Mouse (Mus musculus): ENCODE results near the gene St6galnac6.
A peak's percentile ranks its signal among the peaks of the same experiment; 100 is the strongest.

Gene St6galnac6

DNA sequence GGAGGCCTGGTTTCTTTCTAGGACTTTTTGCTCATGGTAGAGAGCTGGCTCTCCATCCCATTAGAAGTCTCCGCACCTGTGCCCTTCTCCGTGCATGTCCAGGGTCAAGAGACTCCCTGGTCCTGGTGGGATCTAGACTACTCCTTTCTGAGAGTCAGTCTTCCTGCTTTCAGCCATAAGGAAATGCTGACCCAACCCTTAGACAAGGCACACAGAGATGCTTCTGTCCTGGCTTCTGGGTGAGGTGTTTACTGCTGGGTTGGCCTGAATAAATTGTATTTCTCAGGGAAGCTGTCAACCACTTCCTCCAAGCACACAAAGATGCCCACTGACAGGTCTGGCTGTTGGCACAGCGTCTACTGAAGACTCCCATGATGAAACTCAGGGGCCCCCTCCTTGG, at the start of gene St6galnac6:
Gene St6galnac6, plus strand, starts transcription at position 301 of the 400 bp plus-strand sequence.
- no peak for ATAC-seq (ENCODE audit: insufficient number of reproducible peaks, low FRiP score, low TSS enrichment)

DNA sequence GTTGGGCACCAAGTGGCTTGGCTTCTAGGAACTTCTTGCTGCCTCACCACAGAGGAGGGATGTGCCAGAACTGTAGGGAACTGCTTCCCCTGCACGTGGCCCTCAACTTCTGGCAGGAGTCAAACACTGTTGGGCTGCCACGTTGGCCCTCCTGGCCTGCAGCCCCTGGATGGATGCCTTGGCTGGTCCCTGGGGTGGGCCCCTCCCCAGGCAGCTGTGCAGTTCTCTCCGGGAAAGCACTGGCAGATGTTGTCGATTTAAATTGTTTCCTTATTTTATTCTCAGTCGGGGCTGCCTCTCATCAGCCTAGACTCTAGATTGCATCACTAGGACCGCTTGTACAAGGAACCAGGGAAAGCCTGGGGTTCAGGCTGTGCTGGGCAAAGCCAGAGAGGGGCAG, 49.7 kb upstream of the St6galnac6 start:
- no peak for ATAC-seq (ENCODE audit: insufficient number of reproducible peaks, low FRiP score, low TSS enrichment)

DNA sequence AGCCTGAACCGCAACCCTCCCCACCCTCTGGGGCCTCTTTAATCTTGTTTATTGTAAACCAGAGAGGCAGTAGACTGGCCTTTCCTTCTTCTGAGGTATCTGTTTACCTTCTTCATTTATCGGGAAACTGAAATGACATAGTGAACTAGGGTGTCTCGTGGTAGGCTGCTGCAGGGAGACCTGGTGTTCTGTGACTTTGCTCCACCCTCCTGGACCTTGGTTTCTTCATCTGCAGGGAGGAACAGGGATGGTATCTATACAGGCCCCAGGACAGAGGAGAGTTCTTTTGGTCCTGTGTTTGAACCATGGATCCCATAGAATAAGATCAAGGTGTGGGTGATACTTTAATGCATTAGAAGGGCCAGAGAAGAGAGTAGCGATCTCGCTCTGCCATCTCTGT, 48.3 kb upstream of the St6galnac6 start:
- no peak for ATAC-seq (ENCODE audit: insufficient number of reproducible peaks, low FRiP score, low TSS enrichment)

DNA sequence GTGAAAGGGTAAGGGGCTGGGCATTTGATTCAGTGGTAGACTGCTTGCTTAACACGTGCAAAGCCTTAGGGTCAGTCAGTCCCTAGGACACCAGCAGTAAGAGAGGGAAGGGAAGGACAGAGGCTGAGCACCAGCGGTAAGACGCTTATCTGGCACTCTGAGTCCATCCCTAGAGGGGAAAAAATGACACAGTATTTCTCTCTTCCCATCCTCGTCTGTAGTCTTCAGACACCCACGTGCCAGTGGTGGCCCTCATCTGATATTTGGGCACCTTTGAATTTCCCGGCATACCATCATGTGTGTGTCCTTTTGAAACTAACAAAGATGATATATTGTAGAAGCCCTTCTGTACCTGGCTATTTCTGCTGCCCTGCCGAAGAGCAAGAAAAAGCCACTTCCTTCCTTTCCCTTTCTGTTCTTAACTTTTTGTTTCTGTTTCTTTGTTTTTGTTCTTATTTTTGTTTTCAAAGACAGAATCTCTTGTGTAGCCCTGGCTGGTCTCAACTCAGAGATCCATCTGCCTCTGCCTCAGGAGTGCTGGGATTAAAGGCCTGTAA, 45.8 kb upstream of the St6galnac6 start:
- no peak for ATAC-seq (ENCODE audit: insufficient number of reproducible peaks, low FRiP score, low TSS enrichment)

DNA sequence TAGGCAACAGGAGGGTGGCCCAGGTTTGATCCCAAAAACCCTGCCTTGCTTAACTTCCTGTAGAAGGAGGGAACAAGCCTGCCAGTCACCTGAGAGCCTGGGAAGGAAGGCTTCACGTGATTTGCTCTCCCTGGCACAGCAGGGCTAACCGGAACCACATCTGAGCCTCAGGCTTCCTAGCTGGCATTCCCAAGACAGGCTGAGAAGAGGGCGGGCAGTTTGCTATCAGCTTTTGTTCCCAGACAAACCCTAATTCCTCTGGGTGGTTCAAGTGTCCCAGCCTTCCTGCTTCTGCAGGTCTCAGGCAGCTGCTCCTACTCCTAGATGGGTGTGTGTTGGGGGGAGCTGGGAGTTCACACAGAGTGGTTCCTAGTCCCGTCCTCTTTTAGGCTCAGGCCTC, 44.0 kb upstream of the St6galnac6 start:
- no peak for ATAC-seq (ENCODE audit: insufficient number of reproducible peaks, low FRiP score, low TSS enrichment)

DNA sequence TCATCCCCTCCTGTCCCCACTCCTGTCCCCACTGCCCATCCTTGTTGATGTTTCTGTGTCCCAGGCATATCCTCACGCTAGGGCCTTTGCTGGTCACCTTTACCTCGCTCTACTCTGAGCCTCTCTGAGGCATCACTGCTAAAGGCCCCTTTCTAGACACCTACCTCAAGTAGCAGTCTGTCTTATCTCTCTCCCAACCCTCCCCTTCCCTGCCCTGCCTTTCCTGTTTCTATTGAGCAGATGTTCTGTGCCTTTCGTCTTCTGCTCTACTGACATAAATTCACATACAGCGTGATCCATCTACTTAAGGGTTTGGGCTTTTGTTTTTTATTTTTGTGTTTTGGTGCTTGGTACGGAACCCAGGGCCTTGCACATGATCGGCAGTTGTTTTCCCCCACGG, 43.5 kb upstream of the St6galnac6 start:
- ATAC-seq (ENCODE audit: insufficient number of reproducible peaks, low FRiP score, low TSS enrichment), result no peak

DNA sequence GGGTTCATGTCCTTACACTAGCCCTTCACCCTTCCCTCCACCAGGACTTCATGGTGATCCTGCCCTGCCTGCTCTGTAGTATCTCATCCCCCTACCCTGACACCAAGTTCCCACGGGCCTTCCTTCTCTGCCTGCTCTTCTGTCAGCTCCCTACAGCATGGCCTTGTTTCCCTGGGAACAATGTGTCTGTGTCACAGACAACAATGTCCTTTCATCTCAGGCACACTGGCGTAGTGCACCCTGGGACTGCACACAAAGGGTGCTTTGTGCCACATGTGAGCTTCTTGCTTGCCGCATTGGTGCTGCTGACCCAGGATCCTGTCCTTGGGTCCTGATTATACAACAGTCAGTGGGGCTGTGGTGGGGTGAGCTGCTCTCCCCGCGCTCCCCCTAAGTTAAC, 39.9 kb upstream of the St6galnac6 start:
- 0 out of 2 replicates have a peak, but pooled peaks have one; percentile 36 for ATAC-seq (ENCODE audit: insufficient number of reproducible peaks, low FRiP score, low TSS enrichment)

DNA sequence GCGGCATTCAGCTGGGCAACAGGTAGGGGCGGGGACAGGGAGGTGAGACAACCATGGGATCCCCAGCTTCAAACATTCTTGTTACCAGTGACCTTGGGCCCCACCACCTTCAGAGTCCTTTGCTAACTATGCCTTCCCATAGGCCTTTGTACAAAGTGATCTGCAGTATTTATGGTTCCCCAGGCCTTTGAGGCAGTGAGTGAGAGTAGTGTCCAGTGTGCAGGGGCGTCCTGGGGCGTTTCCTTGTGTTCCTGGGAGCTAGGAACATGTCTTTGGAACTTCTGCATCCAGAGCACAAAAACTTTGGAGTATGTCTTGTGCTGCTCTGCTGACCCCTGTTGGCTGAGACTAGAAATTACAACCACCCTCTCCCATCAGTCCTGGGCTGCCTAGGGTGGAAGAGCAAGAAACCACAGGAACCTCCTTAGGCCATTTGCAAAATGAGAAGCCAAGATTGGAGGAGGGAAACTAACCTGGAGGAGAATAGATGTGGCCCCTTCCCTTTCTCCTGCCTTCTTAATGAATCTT, 32.9 kb upstream of the St6galnac6 start:
- no peak for ATAC-seq (ENCODE audit: insufficient number of reproducible peaks, low FRiP score, low TSS enrichment)

DNA sequence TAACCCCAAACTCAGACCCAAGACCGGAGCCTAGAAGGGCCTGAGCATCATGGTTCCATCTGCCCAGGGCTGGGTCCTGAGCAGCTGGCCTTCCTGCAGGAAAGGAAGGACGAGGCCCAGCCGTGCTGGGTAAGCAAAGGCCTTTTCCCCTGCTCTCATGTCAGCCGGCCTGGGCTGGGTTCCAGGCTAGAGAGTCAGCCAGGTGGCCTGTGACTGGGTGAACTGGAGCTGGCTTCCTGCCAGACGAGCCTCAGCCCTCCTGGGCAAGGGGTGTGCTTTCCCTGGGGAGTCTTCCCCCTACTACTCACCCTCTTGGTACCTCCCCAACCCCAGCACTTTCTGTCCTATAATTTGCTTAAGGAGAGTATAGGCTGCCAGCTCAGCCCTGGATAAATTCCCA, 31.4 kb upstream of the St6galnac6 start:
- ATAC-seq (ENCODE audit: insufficient number of reproducible peaks, low FRiP score, low TSS enrichment), result no peak

DNA sequence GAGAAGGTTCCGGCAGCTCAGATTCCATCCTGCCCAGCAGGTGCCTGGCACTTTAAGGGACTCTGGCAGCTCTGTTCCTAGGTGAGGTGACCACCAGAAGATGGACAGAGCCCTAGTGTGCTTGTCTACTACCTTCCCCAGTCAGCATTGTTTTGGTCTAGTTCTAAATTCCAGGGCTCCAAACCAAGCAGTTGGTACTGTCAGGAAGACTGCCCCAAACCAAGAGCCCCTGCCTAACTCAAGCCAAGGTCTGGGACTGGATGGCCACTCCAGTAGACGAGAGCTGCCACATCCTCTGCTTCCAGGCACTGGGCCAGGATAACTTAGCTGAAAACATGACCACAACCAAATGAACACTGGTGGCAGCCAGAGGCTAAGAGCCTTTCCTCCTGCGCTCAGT, 30.6 kb upstream of the St6galnac6 start:
- no peak for ATAC-seq (ENCODE audit: insufficient number of reproducible peaks, low FRiP score, low TSS enrichment)

DNA sequence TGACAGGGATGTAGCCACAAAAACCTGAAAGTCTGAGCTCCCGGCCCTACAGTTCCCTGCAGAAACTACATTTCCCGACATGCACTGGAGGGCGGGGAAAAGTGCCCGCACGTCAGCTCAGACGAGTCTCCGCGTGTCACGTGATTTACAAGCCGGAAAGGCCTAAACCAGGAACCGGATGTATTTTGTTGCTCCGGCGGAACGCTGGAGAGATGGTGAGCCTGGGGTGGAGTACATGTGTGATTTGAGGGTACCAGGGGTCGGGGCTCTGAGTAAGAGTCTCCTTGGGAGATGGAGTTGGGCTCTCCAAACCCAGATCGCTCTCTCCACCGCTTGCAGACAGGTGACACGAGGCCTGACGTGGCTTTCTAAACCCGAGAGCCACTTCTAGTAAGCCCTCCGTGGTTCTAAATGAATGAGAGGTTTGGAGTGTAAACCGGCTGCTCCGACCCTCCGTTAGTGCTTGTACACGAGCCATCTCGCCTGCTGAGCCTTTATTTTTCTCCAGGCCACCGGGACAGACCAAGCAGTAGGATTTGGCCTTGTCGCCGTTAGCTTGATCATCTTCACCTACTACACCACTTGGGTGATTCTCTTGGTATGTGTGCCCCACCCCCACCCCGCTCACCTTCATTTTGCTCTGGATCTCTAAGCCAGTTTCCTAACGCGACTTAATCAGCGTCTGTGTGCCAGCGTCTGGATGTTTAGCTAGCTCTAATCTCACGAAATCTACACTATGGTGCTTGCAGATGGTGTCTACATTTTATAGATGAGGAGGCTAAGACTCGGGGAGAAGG, 28.6 kb upstream of the St6galnac6 start, which contains the start of gene Dpm2:
Gene Dpm2, plus strand, starts transcription at position 161 of the 797 bp plus-strand sequence.
- ATAC-seq (ENCODE audit: insufficient number of reproducible peaks, low FRiP score, low TSS enrichment), result peak; percentile 52

DNA sequence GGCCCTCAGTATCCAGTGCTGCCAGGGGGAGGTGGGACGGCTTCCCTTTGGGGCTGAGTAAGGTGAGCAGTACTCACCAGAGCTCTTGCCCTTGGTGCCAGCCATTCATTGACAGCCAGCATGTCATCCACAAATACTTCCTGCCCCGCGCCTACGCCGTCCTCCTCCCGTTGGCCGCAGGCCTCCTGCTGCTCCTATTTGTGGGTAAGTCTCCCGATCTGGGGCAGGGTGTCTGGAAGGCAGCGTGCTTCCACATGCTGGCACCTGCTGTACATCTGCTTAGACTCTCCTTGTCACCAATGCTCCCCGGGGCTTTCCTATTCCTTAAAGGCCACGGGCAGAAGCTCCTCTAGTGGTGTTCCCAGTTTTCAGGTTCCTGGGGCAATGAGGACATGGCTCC, 27.3 kb upstream of the St6galnac6 start:
- no peak for ATAC-seq (ENCODE audit: insufficient number of reproducible peaks, low FRiP score, low TSS enrichment)

DNA sequence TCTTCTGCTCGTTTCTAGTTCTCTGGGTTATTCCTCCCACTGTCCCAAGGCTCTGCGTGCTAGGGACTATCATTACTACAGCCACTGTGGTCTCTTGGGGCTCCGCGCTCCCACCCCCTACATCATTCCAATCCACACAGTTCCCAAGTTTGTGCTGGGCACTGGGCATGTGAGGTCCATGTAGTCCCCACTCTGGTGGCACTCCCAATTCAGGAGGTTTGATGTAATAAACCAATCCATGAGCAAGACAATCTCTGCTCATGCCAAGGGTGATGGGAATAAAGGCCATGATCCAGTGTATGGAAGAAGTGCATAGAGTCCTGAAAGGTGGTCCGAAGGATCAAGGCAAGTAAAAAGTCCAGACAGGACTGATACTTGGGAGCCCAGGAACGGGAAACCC, 25.0 kb upstream of the St6galnac6 start, which contains the start of gene Pip5kl1:
Gene Pip5kl1, plus strand, starts transcription at position 301 of the 400 bp plus-strand sequence.
- ATAC-seq (ENCODE audit: insufficient number of reproducible peaks, low FRiP score, low TSS enrichment), result no peak

DNA sequence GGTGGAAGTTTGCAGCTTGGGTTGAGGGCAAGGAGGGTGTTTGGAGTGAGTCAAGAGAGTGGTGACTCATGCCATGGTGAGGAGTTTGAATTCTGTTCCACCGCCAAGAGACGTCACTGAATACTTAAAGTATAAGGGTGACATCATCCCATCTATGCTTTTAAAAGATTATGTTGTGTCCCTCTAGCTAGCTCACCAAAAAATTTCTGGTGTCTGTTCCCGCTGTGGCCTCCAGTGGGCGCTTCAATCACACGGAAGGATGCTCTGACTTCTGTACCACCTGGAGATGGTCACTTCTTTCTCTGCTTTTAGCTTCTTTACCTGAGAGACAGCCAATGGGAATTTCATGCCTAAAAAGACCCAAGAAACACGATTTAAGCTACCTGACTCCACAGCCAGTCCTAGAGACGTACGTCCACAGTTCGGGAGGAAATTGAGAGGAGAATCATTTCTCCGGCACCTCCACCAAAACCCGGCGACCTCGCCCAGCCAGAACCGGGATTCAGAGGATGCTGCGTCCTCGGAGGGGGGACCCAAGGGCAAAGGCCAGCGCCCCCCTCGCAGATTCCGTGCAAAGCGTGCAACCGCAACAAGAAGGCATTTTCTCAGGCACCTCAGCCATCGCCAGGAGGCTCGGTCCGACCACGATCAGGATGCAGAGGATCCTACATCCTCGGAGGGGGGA, 24.5 kb upstream of the St6galnac6 start:
- no peak for ATAC-seq (ENCODE audit: insufficient number of reproducible peaks, low FRiP score, low TSS enrichment)

DNA sequence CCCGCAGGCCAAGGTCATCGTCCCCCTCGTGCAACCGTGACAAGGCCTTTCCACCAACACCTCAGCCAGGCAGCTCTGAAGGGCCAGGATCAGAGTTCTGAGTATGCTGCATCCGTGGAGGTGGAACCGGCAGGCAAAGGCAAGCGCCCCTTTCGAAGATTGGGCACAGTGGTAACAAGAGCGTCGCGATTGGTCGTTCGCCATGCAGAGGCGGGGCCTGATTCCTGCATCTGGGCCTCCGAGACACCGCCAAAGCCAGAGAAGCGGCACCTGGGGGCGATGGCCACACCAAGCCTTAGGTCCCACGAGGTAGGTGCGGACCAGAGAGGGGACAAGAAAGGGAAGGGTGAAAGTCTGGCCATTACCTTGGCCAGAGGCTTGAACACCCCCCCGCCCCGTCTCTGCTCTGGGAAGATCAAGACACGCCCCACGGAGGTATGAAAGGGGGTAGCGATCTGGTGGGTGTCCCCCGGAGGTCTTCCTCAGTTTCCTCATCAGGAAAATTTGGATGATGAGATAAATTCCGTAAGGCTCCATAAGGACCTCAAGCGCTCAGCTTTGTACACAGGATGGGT, 23.8 kb upstream of the St6galnac6 start, which contains the start of gene 9430097D07Rik:
Gene 9430097D07Rik, minus strand, starts transcription at position 99 of the 575 bp plus-strand sequence.
- peak; percentile 60 for ATAC-seq (ENCODE audit: insufficient number of reproducible peaks, low FRiP score, low TSS enrichment)

DNA sequence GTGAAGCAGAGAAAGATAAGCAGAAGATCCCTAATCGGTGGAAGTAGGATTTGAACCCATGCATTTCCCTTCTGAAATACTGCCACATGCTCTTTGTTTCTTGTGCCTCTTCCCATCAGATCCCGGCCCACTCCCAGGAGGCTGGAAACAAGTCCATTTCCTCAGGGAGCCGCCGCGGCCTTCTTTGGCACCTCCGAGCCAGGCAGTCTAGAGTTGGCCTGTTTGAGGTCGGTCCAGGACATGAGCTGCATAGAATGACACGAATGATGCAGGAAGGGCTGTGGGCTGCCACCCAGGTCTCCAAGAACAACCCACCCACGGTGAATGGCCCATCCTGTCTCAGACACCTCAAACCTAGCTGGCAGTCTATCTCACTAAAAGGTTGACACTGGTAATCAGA, 23.0 kb upstream of the St6galnac6 start:
- ATAC-seq (ENCODE audit: insufficient number of reproducible peaks, low FRiP score, low TSS enrichment), result no peak

DNA sequence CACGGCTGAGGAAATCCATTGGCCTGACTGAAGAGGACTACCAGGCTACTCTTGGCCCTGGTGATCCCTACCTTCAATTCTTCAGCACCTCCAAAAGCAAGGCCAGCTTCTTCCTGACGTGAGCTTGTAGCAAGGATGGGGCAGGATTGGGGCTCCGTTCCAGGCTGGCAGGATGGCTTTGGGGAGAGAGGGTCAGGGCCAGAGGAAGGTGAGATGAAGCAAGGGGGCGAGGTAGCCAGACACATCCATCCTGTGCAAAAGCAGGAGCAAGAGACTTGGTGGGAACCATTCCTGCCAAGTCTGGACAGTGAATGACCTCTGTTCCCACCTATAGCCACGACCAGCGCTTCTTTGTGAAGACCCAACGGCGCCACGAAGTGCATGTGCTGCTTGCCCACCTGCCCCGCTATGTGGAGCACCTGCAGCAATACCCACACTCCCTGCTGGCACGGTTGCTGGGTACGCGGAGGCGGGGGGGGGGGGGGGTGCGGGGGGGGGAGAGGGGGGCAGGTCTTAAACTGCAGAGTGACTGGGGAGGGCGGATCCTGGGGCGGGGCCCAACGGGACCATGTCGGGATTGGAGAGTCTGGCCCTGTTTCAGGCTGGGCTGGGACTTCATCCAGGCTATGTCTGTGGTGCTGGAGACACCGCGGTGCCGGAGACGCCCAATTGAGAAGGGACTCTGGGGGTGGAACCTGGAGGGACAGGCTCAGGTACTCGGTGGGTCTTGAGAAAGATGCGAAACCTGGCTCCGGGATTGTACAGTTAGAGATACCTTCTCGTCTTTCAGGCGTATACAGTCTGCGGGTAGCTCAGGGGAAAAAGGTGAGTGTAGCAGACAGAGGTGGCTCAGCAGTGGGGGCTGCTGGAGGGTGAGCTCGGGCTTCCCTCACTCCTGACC, 21.1 kb upstream of the St6galnac6 start:
- ATAC-seq (ENCODE audit: insufficient number of reproducible peaks, low FRiP score, low TSS enrichment), result no peak

DNA sequence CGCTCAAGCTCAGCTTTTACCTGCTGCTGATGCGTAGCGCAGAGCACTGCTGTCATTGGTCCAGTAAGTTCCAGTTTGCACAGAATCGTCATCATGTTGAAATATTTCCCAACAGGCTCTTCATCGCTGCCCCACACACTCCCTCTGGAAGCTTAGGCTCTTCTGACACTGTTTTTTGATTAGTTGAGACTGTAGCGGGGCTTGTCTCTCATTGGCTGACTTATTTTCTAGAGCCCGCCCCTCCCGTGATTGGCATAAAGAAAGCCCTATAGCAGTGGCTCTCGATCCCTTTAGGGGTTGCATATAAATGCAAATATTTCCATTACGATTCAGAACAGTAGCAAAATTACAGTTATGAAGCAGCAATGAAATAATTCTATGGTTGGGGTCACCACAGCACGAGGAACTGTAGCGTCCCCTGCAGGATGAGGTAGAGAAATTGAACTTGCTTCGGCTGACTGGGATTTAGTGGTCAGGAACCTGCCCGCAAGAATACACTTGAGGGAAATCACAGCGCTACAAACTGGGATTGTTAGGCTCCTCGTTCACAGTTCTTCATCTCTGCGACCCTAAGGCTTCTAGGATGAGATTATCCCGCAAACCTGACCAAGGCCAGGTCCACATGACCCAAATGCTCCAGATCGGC, 17.9 kb upstream of the St6galnac6 start:
- ATAC-seq (ENCODE audit: insufficient number of reproducible peaks, low FRiP score, low TSS enrichment), result peak; percentile 50; the same call in 1 of the 2 replicates
